Mouse (Mus musculus): ENCODE results near the gene Gm2056.
"Not testable (repeated sequence)": the region's sequence is repeated elsewhere in the genome, so short reads cannot be mapped to it uniquely, and the experiment has no call there.

Gene Gm2056

DNA sequence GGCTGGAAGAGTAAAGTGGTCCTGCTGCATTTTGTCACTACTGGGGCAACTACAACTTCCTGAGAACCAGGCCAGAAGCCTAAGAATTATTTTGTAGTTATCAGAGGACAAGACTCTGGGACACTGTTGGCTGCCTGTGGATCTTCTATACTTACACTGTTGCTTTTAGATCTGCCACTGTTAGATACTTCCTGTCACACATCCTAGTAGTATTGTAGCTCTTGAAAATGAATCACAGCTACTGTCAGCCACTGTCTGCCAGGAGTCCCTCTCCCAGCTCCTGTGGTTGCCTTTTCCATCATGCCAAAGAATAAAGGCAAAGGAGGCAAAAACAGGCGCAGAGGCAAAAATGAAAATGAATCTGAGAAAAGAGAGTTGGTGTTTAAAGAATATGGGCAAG is at the start of gene Gm2056:
TSS of gene Gm2056 (plus strand) at position 301 of the 400 bp plus-strand sequence.
- DNase-seq (ENCODE audit: low spot score), result not testable (repeated sequence)

DNA sequence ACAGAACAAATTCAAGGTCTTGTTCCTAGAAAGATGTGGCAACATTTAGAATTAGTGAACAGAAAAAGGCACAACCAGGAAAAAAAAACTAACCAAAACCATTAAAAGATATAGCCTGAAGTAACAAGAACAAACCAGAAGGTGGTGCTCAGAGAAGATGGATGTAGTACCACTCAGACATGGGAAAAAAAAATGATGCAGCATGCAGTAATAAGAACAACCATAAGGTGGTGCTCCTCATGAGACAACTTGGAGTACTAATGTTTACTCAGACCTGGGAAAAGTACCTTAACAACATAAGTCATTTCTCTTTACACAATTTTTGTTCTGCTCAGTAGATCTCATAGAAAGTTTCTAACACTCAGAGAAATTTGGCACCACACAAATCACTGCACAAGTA is 42.8 kb upstream of the Gm2056 start:
- not testable (repeated sequence) for DNase-seq (ENCODE audit: low spot score)

DNA sequence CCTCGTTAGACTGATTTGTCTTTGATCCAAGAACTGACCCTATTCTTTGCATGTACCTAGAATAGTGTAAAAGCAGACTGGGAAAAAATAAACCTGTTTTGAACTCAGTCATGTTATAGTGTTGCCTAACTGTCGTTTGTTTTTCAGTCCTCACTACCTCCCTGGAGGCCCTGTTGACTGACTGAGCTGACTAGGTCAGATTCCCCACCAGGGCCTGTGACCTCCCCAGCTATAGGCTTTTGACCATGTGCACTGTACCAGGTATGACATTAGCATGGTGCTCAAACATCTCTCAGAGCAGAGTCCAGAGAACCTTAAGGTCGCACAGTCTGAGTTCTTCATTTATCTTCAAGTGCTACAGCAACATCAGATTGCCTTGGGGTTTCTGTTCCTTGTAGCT is 22.7 kb upstream of the Gm2056 start:
- not testable (repeated sequence) for DNase-seq (ENCODE audit: low spot score)

- DNase-seq (ENCODE audit: low spot score), result not testable (repeated sequence)
Measured at GRCm38 (mm10) chr12:88011548-88011947, 15.3 kb upstream of the Gm2056 start, which contains the start of gene Gm2075. Gene Gm2075, plus strand, starts transcription at chr12:88011848.

DNA sequence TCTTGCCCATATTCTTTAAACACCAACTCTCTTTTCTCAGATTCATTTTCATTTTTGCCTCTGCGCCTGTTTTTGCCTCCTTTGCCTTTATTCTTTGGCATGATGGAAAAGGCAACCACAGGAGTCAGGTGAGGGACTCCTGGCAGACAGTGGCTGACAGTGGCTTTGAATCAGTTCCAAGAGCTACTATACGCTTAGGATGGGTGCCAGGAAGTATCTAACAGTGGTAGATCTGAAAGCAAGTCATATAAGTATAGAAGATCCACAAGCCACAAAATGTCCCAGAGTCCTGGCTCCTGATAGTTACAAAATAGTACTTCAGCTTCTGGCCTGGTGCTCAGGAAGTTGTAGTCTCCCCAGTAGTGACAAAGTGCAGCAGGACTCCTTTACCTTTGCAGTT is 8.1 kb upstream of the Gm2056 start, which contains the start of gene Gm6803:
TSS of gene Gm6803 (minus strand) at position 101 of the 400 bp plus-strand sequence.
- not testable (repeated sequence) for DNase-seq (ENCODE audit: low spot score)

DNA sequence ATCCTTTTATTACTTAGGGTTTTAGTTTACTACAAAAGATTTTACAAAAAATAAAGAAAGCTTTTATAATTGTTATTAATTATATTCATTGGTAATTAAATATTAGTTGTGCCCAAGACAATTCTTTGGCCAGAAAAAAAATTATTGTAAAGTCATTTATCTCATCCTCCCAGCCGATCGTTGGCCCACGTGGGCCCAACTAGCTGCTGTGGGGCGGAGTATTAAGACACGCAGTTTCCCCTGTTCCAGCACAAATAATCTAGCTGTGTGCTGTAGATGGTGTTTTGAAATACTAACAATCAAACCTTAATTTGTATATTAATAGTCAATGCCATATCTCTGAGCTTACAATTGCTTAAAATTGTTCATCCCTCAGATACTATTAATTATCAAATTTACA is 5.4 kb downstream of the Gm2056 start:
- not testable (repeated sequence) for DNase-seq (ENCODE audit: low spot score)

GRCm38 (mm10) chr12:88039062-88039461 is 12.3 kb downstream of the Gm2056 start:
- DNase-seq (ENCODE audit: low spot score), result not testable (repeated sequence)

GRCm38 (mm10) chr12:88039703-88040102 is 12.9 kb downstream of the Gm2056 start:
- DNase-seq (ENCODE audit: low spot score), result not testable (repeated sequence)

- DNase-seq (ENCODE audit: low spot score), result not testable (repeated sequence)
Measured at GRCm38 (mm10) chr12:88045226-88045625, 18.4 kb downstream of the Gm2056 start.
